Mouse (Mus musculus) kidney, embryonic 16.5 days (tissue): ENCODE measurements around the gene Riok1. TPM values are rescaled to one million over a fixed set of nuclear protein-coding genes. Genes with fewer than 3 reads are reported as not detected.
A peak's percentile ranks its signal among the peaks of the same experiment; 100 is the strongest.

Experiments used
- ATAC-seq: fragments of 200-750 bp; cut with Nextera tagmentation; 2 replicates; pipeline ENCODE4 v1.8.0; 2017; ENCODE audit warnings: moderate TSS enrichment; ENCODE audit not compliant: low FRiP score, low TSS enrichment
- H3K27ac ChIP-seq: fragments of 300-500 bp; sonication (generic); 2 replicates; pipeline ENCODE4 v1.5.1; 2014; ENCODE audit warnings: low read length
- H3K27me3 ChIP-seq: fragments of 300-500 bp; sonication (generic); 2 replicates; pipeline ENCODE4 v1.6.1; 2014; ENCODE audit warnings: low read length, control low read depth, mixed read lengths; ENCODE audit not compliant: insufficient read depth
- H3K36me3 ChIP-seq: fragments of 300-500 bp; sonication (generic); 2 replicates; pipeline ENCODE4 v1.6.1; 2014; ENCODE audit warnings: low read length, control low read depth, mixed read lengths; ENCODE audit not compliant: insufficient read depth
- H3K4me1 ChIP-seq: fragments of 300-500 bp; sonication (generic); 2 replicates; pipeline ENCODE4 v1.6.1; 2014; ENCODE audit warnings: low read length, control low read depth, mixed read lengths; ENCODE audit not compliant: insufficient read depth
- H3K4me2 ChIP-seq: fragments of 300-500 bp; sonication (generic); replicated peaks from 2 replicates; pipeline ENCODE4 v1.6.1; 2014; ENCODE audit warnings: low read depth, low read length
- H3K4me3 ChIP-seq: fragments of 300-500 bp; sonication (generic); 2 replicates; pipeline ENCODE4 v1.5.1; 2014; ENCODE audit warnings: mild to moderate bottlenecking, low read length
- H3K9ac ChIP-seq: fragments of 300-500 bp; sonication (generic); replicated peaks from 2 replicates; pipeline ENCODE4 v1.6.1; 2014; ENCODE audit warnings: low read length
- H3K9me3 ChIP-seq: fragments of 300-500 bp; sonication (generic); 2 replicates; pipeline ENCODE4 v1.6.1; 2016; ENCODE audit warnings: low read length, control low read depth
- WGBS: fragments of 180-500 bp; shearing (Covaris S2); extraction: QIAGEN DNeasy Blood & Tissue Kit; methylation state at CpG from one replicate; pipeline ENCODE4 v1.1.7; 2014; 5-methylcytosine and 5-hydroxymethylcytosine counted together
- polyA plus RNA-seq: library from polyadenylated mRNA; unstranded; fragments of >200 nt; fragmentation: Nextera tagmentation; extraction: Ambion mirVana; gene quantifications from 2 replicates; pipeline ENCODE4 v1.2.1, GENCODE M21; 2015

Gene Riok1
- polyA plus RNA-seq = 49.3 and 54.0 TPM in 2 replicates

DNA sequence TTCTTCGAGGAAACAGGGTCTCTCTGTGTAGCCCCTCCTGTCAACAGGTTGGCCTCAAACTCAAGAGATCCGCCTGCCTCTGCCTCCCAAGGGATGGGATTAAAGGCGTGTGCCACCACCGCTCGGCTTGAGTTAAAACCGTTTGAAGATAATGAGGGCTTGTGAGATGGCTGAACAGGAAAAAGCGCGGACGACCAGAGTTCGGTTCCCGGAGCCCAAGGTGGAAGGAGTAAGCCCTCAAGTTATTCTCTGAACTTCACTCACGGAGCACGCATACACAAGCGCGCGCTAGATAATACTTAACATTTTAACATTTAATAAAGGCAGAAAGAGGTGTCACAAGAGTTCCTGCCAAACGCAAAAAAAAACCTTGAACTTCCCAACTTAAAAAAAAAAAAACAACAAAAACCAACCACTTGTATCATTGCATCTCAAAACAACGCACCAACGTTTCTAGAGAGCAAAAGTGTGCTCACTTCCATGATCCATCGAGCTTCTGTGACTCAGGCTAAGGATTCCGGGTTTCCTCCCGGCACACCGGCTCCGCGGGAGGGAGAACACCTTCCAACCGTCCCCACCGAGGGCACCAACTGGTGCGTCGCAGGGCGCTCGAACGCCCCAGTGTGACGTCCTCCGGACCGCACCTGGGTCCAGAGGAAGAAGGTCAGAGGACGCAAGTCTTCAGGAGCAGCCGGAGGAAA lies at the start of gene Riok1:
TSS of gene Riok1 (plus strand) at position 653 of the 701 bp plus-strand sequence.
- ATAC-seq = peak; percentile 77
- peaks cover 22% of the 10 kb centered on the region for H3K4me1 ChIP-seq
- H3K4me2 ChIP-seq = peak within 1 kb of the TSS; percentile 98
- WGBS = 8% methylated on average over 37 of the region's 37 CpGs
- H3K27me3 ChIP-seq = no peaks in the 10 kb centered on the region
- H3K4me3 ChIP-seq = peak within 1 kb of the TSS; percentile 96
- H3K36me3 ChIP-seq = peaks cover 13% of the 10 kb centered on the region
- peak within 1 kb of the TSS; percentile 74 for H3K27ac ChIP-seq
- H3K9ac ChIP-seq = peak within 1 kb of the TSS; percentile 93
- H3K9me3 ChIP-seq = no peaks in the 10 kb centered on the region

DNA sequence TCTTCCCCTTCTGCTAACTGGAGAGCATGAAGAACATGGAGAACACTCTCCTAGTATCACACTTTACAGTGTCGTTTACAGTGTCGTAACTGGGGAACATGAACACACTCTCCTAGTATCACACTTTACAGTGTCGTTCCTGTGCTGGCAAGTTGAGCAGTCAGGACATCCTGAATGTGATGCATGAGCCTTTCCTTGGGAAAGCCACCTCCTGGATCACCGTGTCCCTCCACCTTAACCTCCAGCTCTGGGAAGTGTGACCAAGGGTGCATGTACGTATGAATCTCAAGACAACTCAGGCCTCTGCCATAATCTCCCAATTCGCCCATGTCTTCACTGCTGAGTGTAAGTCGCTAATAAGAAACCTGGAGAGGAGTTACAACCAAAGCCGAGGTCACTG lies 47.1 kb upstream of the Riok1 start:
- WGBS = 87% methylated on average over 8 of the region's 8 CpGs
- no peak overlapping the region for H3K4me2 ChIP-seq
- no peaks in the 10 kb centered on the region for H3K9me3 ChIP-seq
- no peak overlapping the region for H3K27ac ChIP-seq
- H3K27me3 ChIP-seq = no peaks in the 10 kb centered on the region
- ATAC-seq = no peak
- no peak overlapping the region for H3K4me3 ChIP-seq
- H3K36me3 ChIP-seq = peaks cover 57% of the 10 kb centered on the region
- H3K9ac ChIP-seq = no peak overlapping the region
- H3K4me1 ChIP-seq = peaks cover 13% of the 10 kb centered on the region

DNA sequence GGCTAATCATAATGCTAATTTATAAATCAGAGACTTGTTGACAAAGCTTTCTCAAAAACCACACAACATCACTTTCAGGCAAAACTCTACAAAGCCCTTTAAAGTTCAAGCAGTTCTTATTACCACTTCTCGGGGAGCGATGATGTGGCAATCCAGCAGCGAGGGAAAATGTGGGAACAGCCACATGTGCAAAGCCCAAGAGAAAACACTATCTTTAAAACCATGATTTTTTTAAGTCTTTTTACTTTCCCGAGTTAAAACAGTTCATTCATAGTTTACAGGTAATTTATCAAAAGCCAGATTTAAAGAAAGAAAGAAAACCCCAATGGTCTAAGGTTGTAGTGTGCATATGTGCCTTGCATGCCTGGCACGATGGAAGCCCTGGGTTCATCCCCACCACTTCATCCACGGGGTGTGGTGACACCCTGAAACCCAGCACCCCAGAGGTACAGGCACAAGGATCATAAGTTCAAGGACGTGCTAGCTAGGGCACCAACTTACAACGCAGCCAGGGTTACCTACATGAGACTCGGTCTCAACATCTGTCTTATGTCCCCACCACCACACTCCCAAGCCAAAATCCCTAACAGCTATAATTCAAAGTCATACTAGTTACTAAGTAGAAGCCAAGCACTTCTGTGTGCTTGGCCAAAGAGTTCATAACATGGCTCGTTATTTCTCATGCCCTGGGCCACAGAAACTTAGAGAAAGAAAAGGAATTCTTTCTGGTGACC lies 44.0 kb upstream of the Riok1 start:
- H3K4me3 ChIP-seq = peak overlapping the region; percentile 96
- peak overlapping the region; percentile 97 for H3K9ac ChIP-seq
- H3K4me1 ChIP-seq = peaks cover 14% of the 10 kb centered on the region
- H3K27me3 ChIP-seq = no peaks in the 10 kb centered on the region
- peak overlapping the region; percentile 87 for H3K4me2 ChIP-seq
- peaks cover 31% of the 10 kb centered on the region for H3K36me3 ChIP-seq
- no peaks in the 10 kb centered on the region for H3K9me3 ChIP-seq
- peak overlapping the region; percentile 92 for H3K27ac ChIP-seq
- WGBS = 7% methylated on average over 10 of the region's 10 CpGs
- ATAC-seq = no peak

DNA sequence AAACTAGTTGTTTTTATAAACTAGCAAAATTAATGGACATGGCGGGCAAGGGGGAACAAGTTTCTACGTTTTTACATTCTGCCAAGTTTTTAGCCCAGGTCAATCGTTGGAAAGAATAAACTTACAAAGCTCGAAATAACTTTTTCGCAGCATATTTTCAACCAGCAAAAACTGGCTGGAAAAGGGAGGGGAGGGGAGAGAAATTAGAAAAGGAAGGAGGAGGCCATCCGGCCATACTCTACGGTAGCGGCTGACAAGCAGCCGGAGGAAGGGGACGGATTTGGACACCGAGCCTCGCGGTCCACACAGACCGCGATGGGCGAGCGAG lies 43.5 kb upstream of the Riok1 start:
- 0% methylated on average over 17 of the region's 17 CpGs for WGBS
- Histone ChIP-seq H3K27me3 (no peaks in the 10 kb centered on the region), H3K4me3 (peak overlapping the region; percentile 96), H3K4me2 (peak overlapping the region; percentile 87), H3K4me1 (peaks cover 14% of the 10 kb centered on the region), H3K36me3 (peaks cover 27% of the 10 kb centered on the region), H3K27ac (peak overlapping the region; percentile 92), H3K9me3 (no peaks in the 10 kb centered on the region), H3K9ac (peak overlapping the region; percentile 97)
- ATAC-seq = no peak; the same call in 1 of the 2 replicates

DNA sequence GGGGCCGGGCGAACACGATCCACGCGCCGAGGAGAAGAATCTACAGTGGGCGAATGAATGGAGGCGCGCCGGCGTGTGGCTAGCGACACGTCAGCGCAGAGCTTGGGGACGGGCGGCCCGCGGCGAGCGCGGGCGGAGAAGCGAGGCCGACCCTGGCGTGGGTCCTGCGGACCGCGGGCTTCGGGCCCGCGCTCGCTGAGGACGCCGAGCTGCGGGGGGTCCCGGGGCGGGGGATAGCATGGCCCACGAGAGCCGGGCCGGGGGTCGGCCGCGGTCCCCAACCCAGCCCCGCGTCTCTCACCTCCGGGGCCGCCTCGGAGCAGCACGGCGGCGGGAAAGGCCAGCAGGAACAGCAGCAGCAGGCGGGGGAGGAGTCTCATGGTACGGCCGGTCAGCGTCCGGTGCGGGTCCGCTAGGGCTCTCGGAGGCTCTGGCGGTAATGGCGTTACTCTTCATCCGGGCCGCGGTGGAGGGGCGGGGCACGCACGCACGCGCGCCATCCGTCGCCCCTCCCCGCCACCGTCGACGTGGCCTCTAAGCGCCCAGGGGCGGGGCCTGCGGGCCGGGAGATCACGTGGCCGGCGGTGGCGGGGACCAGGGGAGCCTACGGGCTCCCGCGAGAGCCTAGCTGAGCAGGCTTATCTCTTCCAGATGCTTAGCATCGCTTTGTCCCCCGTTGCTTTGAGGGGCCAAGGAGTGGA lies 42.9 kb upstream of the Riok1 start, which contains the start of gene Ssr1:
TSS of gene Ssr1 (minus strand) at position 514 of the 701 bp plus-strand sequence.
- Histone ChIP-seq H3K4me3 (peak within 1 kb of the TSS; percentile 96), H3K9ac (peak within 1 kb of the TSS; percentile 97), H3K9me3 (no peaks in the 10 kb centered on the region), H3K27ac (peak within 1 kb of the TSS; percentile 92), H3K27me3 (no peaks in the 10 kb centered on the region), H3K36me3 (peaks cover 25% of the 10 kb centered on the region), H3K4me2 (peak within 1 kb of the TSS; percentile 87), H3K4me1 (peaks cover 14% of the 10 kb centered on the region)
- under 1% methylated on average over 70 of the region's 89 CpGs for WGBS
- ATAC-seq = peak; percentile 98

DNA sequence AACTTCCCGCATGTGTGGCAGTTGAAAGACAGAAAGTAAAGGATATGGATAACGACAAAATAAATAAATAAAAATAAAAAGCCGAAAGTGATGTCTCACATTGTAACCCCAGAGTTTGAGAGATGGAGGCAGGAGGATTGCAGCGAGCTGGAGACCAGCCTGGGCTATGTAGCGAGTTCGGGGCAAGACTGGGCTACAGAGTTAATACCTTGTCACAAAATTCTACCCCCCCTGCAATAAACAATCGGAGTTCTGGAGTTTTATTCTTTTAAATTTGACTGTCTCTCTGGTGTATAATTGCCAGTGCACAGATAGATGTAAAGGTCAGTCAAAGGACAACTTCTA lies 42.4 kb upstream of the Riok1 start:
- Histone ChIP-seq H3K4me1 (peaks cover 14% of the 10 kb centered on the region), H3K36me3 (peaks cover 19% of the 10 kb centered on the region), H3K9me3 (no peaks in the 10 kb centered on the region), H3K27ac (no peak overlapping the region), H3K9ac (peak overlapping the region; percentile 97), H3K27me3 (no peaks in the 10 kb centered on the region), H3K4me2 (peak overlapping the region; percentile 87), H3K4me3 (peak overlapping the region; percentile 96)
- ATAC-seq = peak; percentile 50
- 16% methylated on average over 7 of the region's 7 CpGs for WGBS

DNA sequence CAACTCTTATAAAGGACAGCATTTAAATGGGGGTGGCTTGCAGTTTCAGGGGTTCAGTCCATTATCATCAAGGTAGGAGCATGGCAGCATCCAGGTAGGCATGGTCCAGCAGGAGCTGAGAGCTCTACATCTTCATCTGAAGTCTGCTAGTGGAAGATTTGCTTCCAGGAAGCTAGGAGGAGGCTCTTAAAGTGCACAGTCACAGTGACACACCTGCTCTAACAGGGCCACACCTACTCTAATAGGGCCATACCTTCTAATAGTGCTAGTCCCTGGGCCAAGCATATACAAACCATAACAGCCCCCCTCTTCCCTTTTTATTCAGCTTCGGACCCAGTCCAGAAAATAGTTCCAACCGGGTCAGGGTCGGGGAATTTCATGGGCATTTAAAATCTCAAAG lies 37.1 kb upstream of the Riok1 start:
- no peaks in the 10 kb centered on the region for H3K36me3 ChIP-seq
- no peak overlapping the region for H3K4me2 ChIP-seq
- H3K9ac ChIP-seq = no peak overlapping the region
- H3K9me3 ChIP-seq = peaks cover 4% of the 10 kb centered on the region; the same call in 1 of the 2 replicates
- no peak for ATAC-seq
- no peak overlapping the region for H3K27ac ChIP-seq
- 72% methylated on average over 3 of the region's 3 CpGs for WGBS
- H3K27me3 ChIP-seq = no peaks in the 10 kb centered on the region
- peaks cover under 1% of the 10 kb centered on the region; the same call in 1 of the 2 replicates for H3K4me1 ChIP-seq
- no peak overlapping the region for H3K4me3 ChIP-seq

DNA sequence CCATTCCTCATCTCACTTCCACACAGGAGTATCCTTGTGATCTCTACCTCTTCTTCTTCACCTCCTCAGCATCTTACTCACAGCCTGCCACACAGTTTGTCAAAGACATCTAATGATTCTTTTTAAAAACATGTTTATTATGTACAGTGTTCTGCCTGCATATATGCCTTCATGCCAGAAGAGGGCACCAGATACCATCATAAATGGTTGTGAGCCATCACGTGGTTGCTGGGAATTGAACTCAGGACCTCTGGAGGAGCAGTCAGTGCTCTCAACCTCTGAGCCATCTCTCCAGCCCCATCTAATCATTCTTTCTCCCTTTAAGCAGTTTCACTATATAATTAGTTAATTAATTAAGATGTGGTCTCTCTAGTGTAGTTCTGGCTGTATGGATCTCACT lies 34.3 kb upstream of the Riok1 start:
- no peak overlapping the region for H3K27ac ChIP-seq
- peaks cover 4% of the 10 kb centered on the region; the same call in 1 of the 2 replicates for H3K9me3 ChIP-seq

DNA sequence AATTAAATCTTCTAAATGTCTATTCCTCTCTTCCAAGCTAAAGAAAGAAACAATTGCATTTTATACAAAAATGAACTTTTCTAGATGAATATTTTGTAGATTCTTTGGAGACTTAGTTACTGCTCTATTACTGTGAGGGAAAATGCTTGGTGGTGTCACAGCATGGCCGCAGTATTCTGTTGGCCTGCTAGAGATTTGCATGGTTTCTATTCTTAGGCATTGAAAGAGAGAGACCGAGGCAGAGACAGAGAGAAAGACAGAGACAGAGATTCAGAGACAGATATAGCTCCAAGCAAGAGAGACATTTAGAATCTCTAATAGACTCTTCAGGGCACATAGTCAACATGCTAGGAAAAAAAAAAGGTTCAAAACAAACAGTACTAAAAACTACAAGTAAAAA lies 28.8 kb upstream of the Riok1 start:
- Histone ChIP-seq H3K36me3 (no peaks in the 10 kb centered on the region), H3K9ac (no peak overlapping the region), H3K27me3 (no peaks in the 10 kb centered on the region), H3K4me3 (no peak overlapping the region), H3K4me2 (no peak overlapping the region), H3K27ac (no peak overlapping the region), H3K9me3 (no peaks in the 10 kb centered on the region), H3K4me1 (no peaks in the 10 kb centered on the region)
- 90% methylated on average over 2 of the region's 2 CpGs for WGBS
- ATAC-seq = no peak

More for the DNA sequence above, 34.3 kb upstream of the Riok1 start:
- H3K9ac ChIP-seq = no peak overlapping the region
- H3K4me3 ChIP-seq = no peak overlapping the region
- WGBS = 65% methylated on average over 1 of the region's 1 CpGs
- no peaks in the 10 kb centered on the region for H3K36me3 ChIP-seq
- H3K4me2 ChIP-seq = no peak overlapping the region
- ATAC-seq = no peak
- H3K27me3 ChIP-seq = no peaks in the 10 kb centered on the region
- H3K4me1 ChIP-seq = no peaks in the 10 kb centered on the region
